Mouse (Mus musculus): ENCODE results near the gene Ugt1a6a. TPM values are rescaled to one million over a fixed set of nuclear protein-coding genes. Genes with fewer than 3 reads are reported as not detected.
"Not testable (repeated sequence)": the region's sequence is repeated elsewhere in the genome, so short reads cannot be mapped to it uniquely, and the experiment has no call there.

Gene Ugt1a6a
- 2.1 and 12.2 TPM in 2 replicates for polyA plus RNA-seq (2012; rRNA removed)

- WGBS: 6% methylated on average over 5 of the region's 5 CpGs
- H3K4me3 ChIP-seq (ENCODE audit: low read depth, low read length): not testable (repeated sequence)
- H3K27ac ChIP-seq (ENCODE audit: insufficient read depth, low read depth, low read length): peak within 1 kb of the TSS; percentile 64
Observed at GRCm38 (mm10) chr1:88134457-88135011, at the start of gene Ugt1a6a. Ugt1a6a (plus strand) TSS chr1:88134809.

GRCm38 (mm10) chr1:88086125-88086524 is 48.5 kb upstream of the Ugt1a6a start:
- Histone ChIP-seq H3K4me3 (ENCODE audit: low read depth, low read length) (no peak overlapping the region), H3K27ac (ENCODE audit: insufficient read depth, low read depth, low read length) (peak overlapping the region; percentile 46; the same call in 1 of the 2 replicates), H3K36me3 (ENCODE audit: control insufficient read depth, insufficient read depth, low read length) (no peaks in the 10 kb centered on the region), H3K4me1 (ENCODE audit: control insufficient read depth, insufficient read depth, insufficient read length, low read length) (peaks cover 11% of the 10 kb centered on the region; the same call in 1 of the 2 replicates), H3K27me3 (ENCODE audit: control insufficient read depth, insufficient read depth, low read length) (no peaks in the 10 kb centered on the region)
- TF ChIP-seq POLR2A (IDR thresholded peaks at IDR 0.05; ENCODE audit: low read depth, low read length) (no peak), CTCF (IDR thresholded peaks at IDR 0.05; ENCODE audit: extremely low read depth, insufficient read length, insufficient replicate concordance, low read depth, low read length) (no peak)
- WGBS: 32% methylated on average over 1 of the region's 1 CpGs

More at GRCm38 (mm10) chr1:88134457-88135011, at the start of gene Ugt1a6a:
- H3K4me1 ChIP-seq (ENCODE audit: control insufficient read depth, insufficient read depth, insufficient read length, low read length): peaks cover 16% of the 10 kb centered on the region; the same call in 1 of the 2 replicates
- H3K27me3 ChIP-seq (ENCODE audit: control insufficient read depth, insufficient read depth, low read length); H3K36me3 ChIP-seq (ENCODE audit: control insufficient read depth, insufficient read depth, low read length): not testable (repeated sequence)

GRCm38 (mm10) chr1:88087513-88087912 is 47.1 kb upstream of the Ugt1a6a start, which contains the start of gene Ugt1a8:
Ugt1a8 (plus strand) TSS chr1:88087813.
- WGBS: 32% methylated on average over 3 of the region's 3 CpGs
- Histone ChIP-seq H3K27ac (ENCODE audit: insufficient read depth, low read depth, low read length) (no peak within 1 kb of the TSS), H3K36me3 (ENCODE audit: control insufficient read depth, insufficient read depth, low read length) (no peaks in the 10 kb centered on the region), H3K4me3 (ENCODE audit: low read depth, low read length) (no peak within 1 kb of the TSS), H3K4me1 (ENCODE audit: control insufficient read depth, insufficient read depth, insufficient read length, low read length) (peaks cover 11% of the 10 kb centered on the region; the same call in 1 of the 2 replicates), H3K27me3 (ENCODE audit: control insufficient read depth, insufficient read depth, low read length) (no peaks in the 10 kb centered on the region)
- TF ChIP-seq POLR2A (IDR thresholded peaks at IDR 0.05; ENCODE audit: low read depth, low read length) (no peak), CTCF (IDR thresholded peaks at IDR 0.05; ENCODE audit: extremely low read depth, insufficient read length, insufficient replicate concordance, low read depth, low read length) (no peak)

- no peak for TF ChIP-seq CTCF (IDR thresholded peaks at IDR 0.05; ENCODE audit: extremely low read depth, insufficient read length, insufficient replicate concordance, low read depth, low read length)
- H3K27ac ChIP-seq (ENCODE audit: insufficient read depth, low read depth, low read length): no peak overlapping the region
- peaks cover 2% of the 10 kb centered on the region; the same call in 1 of the 2 replicates for H3K4me1 ChIP-seq (ENCODE audit: control insufficient read depth, insufficient read depth, insufficient read length, low read length)
- no peak overlapping the region for H3K4me3 ChIP-seq (ENCODE audit: low read depth, low read length)
- no peaks in the 10 kb centered on the region for H3K36me3 ChIP-seq (ENCODE audit: control insufficient read depth, insufficient read depth, low read length)
- H3K27me3 ChIP-seq (ENCODE audit: control insufficient read depth, insufficient read depth, low read length): no peaks in the 10 kb centered on the region
Observed at GRCm38 (mm10) chr1:88092341-88092740, 42.3 kb upstream of the Ugt1a6a start.

GRCm38 (mm10) chr1:88094270-88094676 is 40.3 kb upstream of the Ugt1a6a start:
- Histone ChIP-seq H3K4me3 (ENCODE audit: low read depth, low read length) (peak overlapping the region; percentile 18; the same call in 1 of the 2 replicates), H3K27ac (ENCODE audit: insufficient read depth, low read depth, low read length) (peak overlapping the region; percentile 79)
- H3K27me3 ChIP-seq (ENCODE audit: control insufficient read depth, insufficient read depth, low read length); H3K4me1 ChIP-seq (ENCODE audit: control insufficient read depth, insufficient read depth, insufficient read length, low read length); H3K36me3 ChIP-seq (ENCODE audit: control insufficient read depth, insufficient read depth, low read length): not testable (repeated sequence)
- 28% methylated on average over 3 of the region's 3 CpGs for WGBS
- peak; percentile 20; the same call in 1 of the 2 replicates for TF ChIP-seq CTCF (IDR thresholded peaks at IDR 0.05; ENCODE audit: extremely low read depth, insufficient read length, insufficient replicate concordance, low read depth, low read length)

GRCm38 (mm10) chr1:88094941-88095492 is 39.6 kb upstream of the Ugt1a6a start, which contains the start of gene Ugt1a7c:
Ugt1a7c (plus strand) TSS chr1:88095062.
- Histone ChIP-seq H3K36me3 (ENCODE audit: control insufficient read depth, insufficient read depth, low read length) (no peaks in the 10 kb centered on the region), H3K4me3 (ENCODE audit: low read depth, low read length) (peak within 1 kb of the TSS; percentile 63), H3K4me1 (ENCODE audit: control insufficient read depth, insufficient read depth, insufficient read length, low read length) (no peaks in the 10 kb centered on the region), H3K27me3 (ENCODE audit: control insufficient read depth, insufficient read depth, low read length) (no peaks in the 10 kb centered on the region), H3K27ac (ENCODE audit: insufficient read depth, low read depth, low read length) (peak within 1 kb of the TSS; percentile 79)
- TF ChIP-seq CTCF (IDR thresholded peaks at IDR 0.05; ENCODE audit: extremely low read depth, insufficient read length, insufficient replicate concordance, low read depth, low read length): no peak
- peak; percentile 52; the same call in 1 of the 2 replicates for TF ChIP-seq POLR2A (IDR thresholded peaks at IDR 0.05; ENCODE audit: low read depth, low read length)
- WGBS: 8% methylated on average over 10 of the region's 10 CpGs

GRCm38 (mm10) chr1:88098546-88098945 is 36.1 kb upstream of the Ugt1a6a start:
- not testable (repeated sequence) for H3K4me1 ChIP-seq (ENCODE audit: control insufficient read depth, insufficient read depth, insufficient read length, low read length); H3K27ac ChIP-seq (ENCODE audit: insufficient read depth, low read depth, low read length); H3K4me3 ChIP-seq (ENCODE audit: low read depth, low read length); H3K27me3 ChIP-seq (ENCODE audit: control insufficient read depth, insufficient read depth, low read length); H3K36me3 ChIP-seq (ENCODE audit: control insufficient read depth, insufficient read depth, low read length)
- WGBS: 24% methylated on average over 3 of the region's 3 CpGs

- H3K4me1 ChIP-seq (ENCODE audit: control insufficient read depth, insufficient read depth, insufficient read length, low read length): peaks cover 11% of the 10 kb centered on the region; the same call in 1 of the 2 replicates
- not testable (repeated sequence) for H3K27ac ChIP-seq (ENCODE audit: insufficient read depth, low read depth, low read length); H3K4me3 ChIP-seq (ENCODE audit: low read depth, low read length); H3K27me3 ChIP-seq (ENCODE audit: control insufficient read depth, insufficient read depth, low read length); H3K36me3 ChIP-seq (ENCODE audit: control insufficient read depth, insufficient read depth, low read length)
- whole genome bisulfite sequencing: 88% methylated on average over 2 of the region's 2 CpGs
Observed at GRCm38 (mm10) chr1:88099691-88100090, 34.9 kb upstream of the Ugt1a6a start.

GRCm38 (mm10) chr1:88103019-88103418 is 31.6 kb upstream of the Ugt1a6a start, which contains the start of gene Ugt1a6b:
Ugt1a6b (plus strand) TSS chr1:88103252.
- not testable (repeated sequence) for H3K4me3 ChIP-seq (ENCODE audit: low read depth, low read length); H3K27me3 ChIP-seq (ENCODE audit: control insufficient read depth, insufficient read depth, low read length); H3K36me3 ChIP-seq (ENCODE audit: control insufficient read depth, insufficient read depth, low read length); H3K27ac ChIP-seq (ENCODE audit: insufficient read depth, low read depth, low read length)
- H3K4me1 ChIP-seq (ENCODE audit: control insufficient read depth, insufficient read depth, insufficient read length, low read length): peaks cover 18% of the 10 kb centered on the region; the same call in 1 of the 2 replicates
- 43% methylated on average over 3 of the region's 3 CpGs for WGBS

- not testable (repeated sequence) for H3K27ac ChIP-seq (ENCODE audit: insufficient read depth, low read depth, low read length); H3K4me3 ChIP-seq (ENCODE audit: low read depth, low read length); H3K27me3 ChIP-seq (ENCODE audit: control insufficient read depth, insufficient read depth, low read length); H3K36me3 ChIP-seq (ENCODE audit: control insufficient read depth, insufficient read depth, low read length)
- WGBS: 56% methylated on average over 5 of the region's 5 CpGs
- peaks cover 18% of the 10 kb centered on the region; the same call in 1 of the 2 replicates for H3K4me1 ChIP-seq (ENCODE audit: control insufficient read depth, insufficient read depth, insufficient read length, low read length)
Observed at GRCm38 (mm10) chr1:88103697-88104468, 30.7 kb upstream of the Ugt1a6a start.

All from small intestine, adult 2 months (tissue).